Mouse (Mus musculus): ENCODE results near the gene Rrp1b.
"Not testable (repeated sequence)": the region's sequence is repeated elsewhere in the genome, so short reads cannot be mapped to it uniquely, and the experiment has no call there.

Rrp1b gene

DNA sequence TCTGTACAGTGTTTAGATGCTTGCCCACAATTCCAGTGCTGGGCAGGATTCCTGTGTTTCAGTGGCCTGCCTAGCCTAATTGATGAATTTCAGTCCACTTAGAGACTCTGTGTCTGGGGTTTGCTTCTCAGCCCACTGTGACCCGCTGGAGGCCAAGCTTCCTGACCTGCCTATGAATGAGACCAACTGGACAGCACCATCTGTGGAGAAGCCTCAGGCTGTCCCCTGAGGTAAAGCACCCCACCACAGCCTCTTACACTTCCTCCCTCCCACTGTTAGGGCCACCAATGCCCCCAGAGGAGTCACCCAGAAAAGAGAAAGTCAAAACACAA is 55.1 kb downstream of the Rrp1b start:
- peak; percentile 41 for ATAC-seq (ENCODE audit: low TSS enrichment)

DNA sequence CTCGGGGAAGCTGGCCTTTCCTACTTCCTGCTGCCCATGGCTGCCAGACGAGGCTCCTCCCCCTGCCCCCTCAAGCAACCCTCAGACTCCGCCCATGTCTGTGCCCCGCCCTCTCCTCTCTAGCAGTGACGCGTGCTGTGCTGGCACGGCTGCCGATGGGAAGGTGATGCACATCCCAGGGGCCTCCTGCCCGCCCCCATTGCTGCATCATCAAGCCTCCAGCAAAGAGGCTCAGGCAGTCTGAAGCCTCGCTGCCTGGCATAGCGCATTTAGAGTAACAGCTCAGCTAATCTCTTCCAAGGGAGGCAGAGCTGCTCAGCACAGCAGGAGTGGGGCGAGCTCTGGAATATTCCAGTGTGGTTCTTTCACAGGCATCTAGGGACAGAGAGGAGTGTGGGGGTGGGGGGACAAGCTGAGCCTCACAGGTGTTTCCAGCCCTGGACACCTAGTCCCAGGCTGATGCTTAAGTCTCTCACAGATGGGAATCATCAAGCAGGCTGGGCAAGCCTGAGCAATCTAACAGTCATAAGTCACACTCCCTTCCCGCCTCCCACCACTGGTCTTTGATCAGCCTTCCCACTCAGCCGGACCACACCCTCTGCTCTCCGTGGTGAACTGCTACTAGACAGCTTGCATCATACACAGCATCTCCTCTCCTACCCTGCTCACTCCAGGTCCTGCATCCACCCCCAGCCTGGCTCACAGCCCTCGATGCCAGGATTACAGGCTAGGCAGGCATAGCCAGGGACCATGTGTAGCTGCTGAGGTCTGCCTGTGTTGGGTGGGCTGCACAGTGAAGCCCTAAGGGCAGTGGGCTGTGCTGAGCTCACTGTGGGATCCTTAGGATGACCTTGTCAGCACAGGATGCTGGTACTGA is 55.7 kb downstream of the Rrp1b start:
- ATAC-seq (ENCODE audit: low TSS enrichment) = peak; percentile 97

DNA sequence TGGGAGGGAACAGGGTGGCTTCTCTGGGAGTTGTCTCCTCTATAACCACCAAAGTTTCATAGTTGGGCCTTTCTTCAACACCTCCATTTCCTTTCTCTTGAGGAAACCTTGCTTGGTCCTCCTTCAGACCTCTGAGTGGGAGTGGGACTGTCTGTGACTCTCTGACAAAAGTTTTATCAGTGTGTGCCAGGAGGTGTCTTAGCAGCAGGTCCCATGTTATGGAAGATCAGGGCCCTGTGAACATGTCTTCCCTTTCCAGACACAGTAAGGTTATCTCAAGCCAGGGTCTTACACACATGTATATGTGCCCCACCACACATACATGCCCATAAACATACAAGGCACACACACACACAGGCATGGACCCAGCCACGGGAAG is 56.3 kb downstream of the Rrp1b start:
- no peak for ATAC-seq (ENCODE audit: low TSS enrichment)

DNA sequence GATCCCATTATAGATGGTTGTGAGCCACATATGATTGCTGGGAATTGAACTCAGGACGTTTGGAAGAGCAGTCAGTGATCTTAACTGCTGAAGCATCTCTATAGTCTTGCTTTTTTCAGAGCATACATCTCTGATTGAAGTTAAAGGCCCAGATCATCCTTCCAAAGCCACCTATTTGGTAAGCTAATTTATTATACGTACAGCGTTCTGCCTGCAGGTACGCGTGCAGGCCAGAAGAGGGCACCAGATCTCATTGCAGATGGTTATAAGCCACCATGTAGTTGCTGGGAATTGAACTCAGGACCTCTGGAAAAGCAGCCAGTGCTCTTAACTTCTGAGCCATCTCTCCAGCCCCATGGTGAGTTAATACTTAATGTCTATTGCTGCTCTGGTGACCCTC is 57.0 kb downstream of the Rrp1b start:
- ATAC-seq (ENCODE audit: low TSS enrichment) = no peak

DNA sequence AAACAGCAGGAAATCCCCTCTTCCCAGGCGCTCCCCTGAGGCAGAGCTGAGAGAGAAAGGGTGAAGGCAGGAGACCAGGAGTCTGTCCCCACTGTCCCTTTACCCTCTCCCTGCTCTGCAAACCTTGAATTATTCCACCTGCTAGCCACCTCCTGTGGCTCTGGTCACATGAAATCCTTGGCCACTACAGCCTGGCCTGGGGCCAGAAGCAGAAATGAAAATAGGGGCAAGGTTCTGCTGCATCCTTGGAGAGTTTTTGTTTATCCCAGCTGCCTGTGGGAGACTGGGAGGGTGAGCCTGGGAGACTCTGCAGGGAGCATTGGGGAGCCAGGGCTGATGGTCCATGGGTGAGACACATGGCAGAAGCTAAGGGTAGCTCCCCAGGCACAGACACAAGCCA is 61.8 kb downstream of the Rrp1b start:
- no peak for ATAC-seq (ENCODE audit: low TSS enrichment)

DNA sequence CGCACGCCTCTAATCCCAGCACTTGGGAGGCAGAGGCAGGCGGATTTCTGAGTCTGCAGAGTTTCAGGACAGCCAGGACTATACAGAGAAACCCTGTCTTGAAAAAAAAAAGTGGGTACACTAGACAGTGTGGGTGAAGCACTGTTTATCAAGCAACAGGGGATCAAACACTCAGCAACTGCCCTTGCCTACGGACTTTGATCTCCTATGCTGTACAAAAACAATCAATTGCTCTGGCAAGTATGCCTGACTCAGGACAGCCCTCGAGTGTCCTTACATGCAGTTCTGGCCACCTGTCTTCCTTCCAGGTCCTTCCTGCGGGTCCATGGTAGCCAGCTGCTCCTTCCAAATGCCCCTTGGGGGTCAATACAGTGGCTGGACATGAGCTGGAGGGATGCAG is 63.0 kb downstream of the Rrp1b start:
- ATAC-seq (ENCODE audit: low TSS enrichment) = not testable (repeated sequence)

DNA sequence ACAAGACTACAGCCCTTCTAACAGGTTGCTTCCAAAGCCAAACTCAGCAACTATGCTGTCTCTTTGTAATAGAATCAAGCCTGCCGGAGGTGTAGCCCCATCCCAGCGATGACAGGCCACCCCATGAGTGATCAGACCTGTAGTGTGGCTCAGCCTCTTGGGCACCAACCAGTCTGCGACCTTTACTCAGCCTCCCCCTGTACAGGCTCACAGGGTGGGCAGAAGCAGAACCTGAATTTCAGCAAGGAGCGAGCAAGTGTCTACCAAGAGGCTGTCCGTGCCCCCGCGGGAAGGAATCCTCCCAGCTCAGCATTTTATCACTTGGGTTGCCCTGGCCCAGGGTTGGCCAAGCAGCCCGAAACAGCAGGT is 63.7 kb downstream of the Rrp1b start:
- ATAC-seq (ENCODE audit: low TSS enrichment) = no peak

DNA sequence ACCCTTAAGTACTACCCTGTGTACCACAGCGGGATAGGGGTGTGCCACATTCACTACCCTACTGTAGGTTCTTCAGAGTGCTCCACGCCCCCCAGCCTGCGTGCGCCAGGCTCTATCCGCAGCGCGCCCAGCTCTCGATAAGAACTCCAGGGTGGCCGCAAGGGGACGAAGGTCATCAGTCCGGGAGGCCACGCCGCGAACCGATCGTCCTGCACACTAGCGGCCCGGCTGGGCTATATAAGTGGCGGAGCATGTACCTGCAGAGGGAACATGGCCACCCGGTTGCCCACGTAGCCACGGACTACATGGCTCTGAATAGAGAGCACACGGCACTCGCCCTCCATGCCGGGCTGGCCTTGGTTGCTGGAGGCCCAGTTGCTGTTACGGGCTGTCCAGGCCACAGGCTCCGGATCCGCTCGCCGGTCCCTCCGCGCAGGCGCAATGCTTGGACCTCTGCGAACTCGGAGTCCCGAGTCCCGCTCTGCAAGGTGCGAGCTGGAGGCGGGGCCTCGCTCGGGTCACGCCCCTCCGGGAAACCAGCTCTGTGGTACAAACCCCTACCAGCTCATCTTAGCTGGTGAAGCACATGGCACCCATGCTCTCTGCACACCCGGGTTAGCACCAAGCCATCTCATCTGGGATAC is 64.2 kb downstream of the Rrp1b start:
- ATAC-seq (ENCODE audit: low TSS enrichment) = peak; percentile 50; the same call in 1 of the 2 replicates

DNA sequence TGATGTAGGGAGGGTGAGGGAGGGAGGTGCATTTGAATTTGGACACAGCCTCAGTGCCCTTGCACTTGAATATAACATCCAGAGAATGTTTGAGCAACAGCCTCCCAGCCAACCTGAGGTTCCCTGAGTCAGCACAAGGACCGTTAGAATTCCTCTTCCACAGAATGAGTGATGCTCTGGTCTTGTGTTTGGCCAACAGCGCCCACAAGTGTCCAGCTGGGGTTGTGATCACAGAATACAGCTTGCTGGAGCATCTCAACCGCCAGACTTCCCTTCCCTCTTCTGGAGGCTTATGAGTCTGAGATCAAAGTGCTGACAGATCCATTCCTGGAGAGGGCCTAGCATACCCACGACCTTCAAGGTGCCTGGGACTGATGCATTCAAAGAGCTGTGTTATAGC is 67.2 kb downstream of the Rrp1b start:
- ATAC-seq (ENCODE audit: low TSS enrichment) = no peak; the same call in 1 of the 2 replicates

DNA sequence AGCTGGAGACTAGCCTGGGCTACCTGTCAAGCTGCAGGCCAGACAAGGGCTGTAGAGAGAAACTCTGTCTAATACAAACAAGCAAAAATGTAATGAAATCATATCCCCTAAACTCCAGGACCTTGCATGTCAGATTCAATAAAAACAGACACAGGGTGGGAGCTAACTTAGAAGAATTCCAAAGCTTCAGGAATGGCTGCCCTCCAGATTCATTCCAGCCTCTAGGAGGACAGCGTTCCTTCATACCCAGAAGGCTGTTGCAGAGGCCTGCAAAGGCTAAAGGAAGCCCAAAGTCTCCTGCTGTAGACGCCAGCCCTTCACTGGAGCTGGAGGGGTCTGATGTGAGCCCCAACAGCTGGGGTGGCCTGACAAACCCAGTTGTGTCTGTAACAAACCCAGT is 70.5 kb downstream of the Rrp1b start:
- ATAC-seq (ENCODE audit: low TSS enrichment) = no peak

DNA sequence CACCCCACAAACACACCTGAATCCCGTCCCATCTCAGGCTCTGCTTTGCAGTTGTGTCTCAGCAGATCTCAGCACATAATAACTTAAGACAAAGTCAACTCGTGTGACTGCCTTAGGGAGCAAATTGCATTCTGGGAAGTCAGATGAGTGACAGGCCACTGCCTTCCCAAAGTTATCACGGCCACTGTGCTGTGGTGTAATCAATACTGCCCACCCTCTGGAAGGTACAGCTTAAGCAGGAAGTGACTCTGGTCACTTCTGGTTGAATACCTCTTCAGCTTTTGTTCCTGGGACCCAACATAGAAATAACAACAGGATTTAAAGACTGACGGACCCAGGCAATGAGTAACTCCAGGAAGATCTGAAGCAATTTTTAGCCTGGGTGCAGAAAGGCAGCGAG is 72.0 kb downstream of the Rrp1b start:
- no peak for ATAC-seq (ENCODE audit: low TSS enrichment)

DNA sequence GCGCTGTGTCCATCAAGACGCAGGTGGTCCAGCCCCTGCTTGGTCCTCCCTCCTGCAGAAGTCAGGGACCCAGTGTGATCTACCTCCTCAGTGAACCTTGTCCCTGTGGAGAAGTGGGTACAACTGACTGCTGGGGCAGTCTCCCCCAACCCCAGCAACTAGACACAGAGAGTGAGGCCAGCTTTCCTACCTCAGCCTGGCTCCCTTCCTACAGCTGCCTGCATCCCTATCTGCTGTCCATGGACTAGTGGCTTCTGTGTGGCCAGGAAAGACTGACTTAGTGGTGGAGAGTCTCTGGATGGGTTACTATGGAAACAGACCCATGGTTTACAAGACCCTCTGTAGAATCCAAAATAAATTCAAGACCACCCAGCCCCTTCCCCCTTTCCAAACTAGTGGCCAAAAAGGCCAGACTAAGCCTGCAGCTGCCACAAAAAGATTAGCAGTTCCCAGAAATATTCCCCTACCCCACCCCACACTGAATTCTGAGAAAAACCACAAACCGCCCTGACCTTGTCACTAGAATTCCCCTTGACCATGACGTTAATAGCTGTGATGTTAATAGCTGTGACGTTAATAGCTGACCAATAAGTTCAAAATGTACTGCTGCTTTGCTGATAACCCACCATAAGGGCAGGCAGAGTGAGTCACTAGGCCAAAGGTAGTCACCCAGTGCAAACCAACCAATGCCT is 72.6 kb downstream of the Rrp1b start:
- not testable (repeated sequence) for ATAC-seq (ENCODE audit: low TSS enrichment)

DNA sequence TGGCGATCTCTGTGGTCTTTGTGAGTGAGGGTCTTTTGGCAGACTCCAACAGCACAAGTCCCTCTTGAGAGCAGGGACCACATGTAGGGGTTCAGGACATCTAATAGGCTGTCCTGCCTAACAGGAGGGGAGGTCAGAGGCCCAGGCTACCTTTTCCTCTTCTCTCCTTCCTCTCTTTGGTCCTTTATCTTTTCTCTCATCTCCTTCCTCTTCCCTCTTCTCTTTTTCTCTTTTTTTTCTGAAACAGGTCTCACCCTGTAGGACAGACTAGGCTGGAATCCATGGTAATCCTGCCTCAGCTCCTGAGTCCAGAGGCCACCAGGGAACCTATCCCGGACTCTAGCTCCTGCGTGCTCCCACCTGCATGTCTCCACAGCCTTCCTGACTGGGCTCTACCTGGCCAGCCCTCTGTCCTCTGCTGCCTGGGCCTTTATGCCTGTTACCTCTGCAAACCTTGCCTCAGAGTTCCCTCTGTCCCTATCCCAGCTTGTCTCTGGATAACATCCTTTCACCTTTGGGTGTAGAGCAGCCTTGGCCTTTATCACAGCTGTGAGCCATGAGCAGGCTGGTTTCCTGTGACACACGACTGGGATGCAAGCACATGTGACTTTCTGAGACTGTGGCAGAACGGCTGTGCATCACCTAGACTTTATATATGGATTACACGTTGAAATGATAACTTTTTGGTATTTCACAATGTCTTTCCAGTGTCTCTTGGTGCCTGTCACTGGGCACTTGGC is 73.5 kb downstream of the Rrp1b start:
- no peak for ATAC-seq (ENCODE audit: low TSS enrichment)

DNA sequence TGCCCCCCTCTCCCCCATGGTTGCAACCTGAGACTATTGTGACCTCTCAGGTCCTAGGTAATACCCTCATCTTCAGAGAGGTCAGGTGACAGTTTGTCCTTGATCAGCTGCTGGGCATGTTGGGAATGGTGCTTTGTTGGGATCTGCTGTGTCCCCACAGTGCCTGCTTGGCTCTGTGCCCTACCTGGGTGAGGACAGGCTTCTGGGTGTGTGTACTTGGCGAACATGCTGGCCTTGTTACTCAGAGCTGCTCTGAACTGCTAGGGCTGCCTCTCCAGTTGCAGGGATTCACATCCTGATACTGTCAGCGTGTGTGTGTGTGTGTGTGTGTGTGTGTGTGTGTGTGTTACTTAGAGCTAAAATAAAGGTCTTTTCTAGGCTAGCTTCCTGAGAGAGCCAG is 74.5 kb downstream of the Rrp1b start:
- no peak for ATAC-seq (ENCODE audit: low TSS enrichment)

DNA sequence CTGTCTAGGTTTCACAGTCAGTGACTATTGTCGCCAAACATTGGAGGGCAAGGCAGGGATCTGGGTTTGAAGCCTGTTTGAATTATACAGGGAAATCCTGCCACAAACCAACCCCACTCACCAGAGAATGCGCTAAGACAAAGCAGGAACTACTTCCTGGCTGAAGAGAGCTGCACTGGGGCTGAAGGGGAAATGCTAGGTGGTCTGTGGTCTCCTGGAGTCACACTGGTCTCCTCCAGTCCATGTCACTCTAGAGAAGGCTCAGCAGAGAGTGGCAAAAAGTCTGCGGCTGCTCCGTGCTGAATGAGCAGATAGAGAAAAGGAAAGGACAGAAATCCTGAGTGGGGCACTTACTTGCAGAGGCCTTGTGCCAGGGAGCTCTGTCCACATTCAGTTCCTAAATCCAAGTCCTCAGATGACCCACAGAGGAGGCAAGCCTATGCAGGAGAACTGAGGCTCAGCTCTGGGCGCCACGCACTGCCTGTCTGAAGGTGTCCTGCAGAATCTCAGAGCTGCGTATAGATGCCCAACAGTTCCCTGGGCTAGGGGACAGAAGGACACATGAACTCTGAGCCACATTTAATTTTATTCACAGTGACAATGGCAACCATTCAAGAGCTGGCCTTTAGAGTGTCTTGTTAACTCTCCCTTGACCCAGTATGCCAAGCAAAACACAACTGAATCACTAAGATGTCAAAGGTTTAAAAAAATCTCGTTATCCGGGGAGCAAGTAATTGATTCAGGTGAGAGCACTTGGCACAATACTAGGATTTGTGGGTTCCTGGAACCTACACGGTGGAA is 75.3 kb downstream of the Rrp1b start:
- no peak for ATAC-seq (ENCODE audit: low TSS enrichment)

All from frontal cortex, adult (tissue).